Mouse (Mus musculus) monocyte, adult 59 days (primary cell): Measurements from ENCODE around the gene Npas2. TPM values are rescaled to one million over a fixed set of nuclear protein-coding genes. Genes with fewer than 3 reads are reported as not detected.

Source experiments
- total RNA-seq, 2 experiments: library from RNA; stranded (reverse); gene quantifications; one replicate each; pipeline ENCODE4 v1.2.4; 2023

Gene Npas2
- under 1 TPM in 1 of 2 experiments, not detected in 1; 0.15 TPM for total RNA-seq

GRCm38 (mm10) chr1:39192997-39193861 is at the start of gene Npas2:
Npas2 (plus strand) TSS chr1:39193731.

DNA sequence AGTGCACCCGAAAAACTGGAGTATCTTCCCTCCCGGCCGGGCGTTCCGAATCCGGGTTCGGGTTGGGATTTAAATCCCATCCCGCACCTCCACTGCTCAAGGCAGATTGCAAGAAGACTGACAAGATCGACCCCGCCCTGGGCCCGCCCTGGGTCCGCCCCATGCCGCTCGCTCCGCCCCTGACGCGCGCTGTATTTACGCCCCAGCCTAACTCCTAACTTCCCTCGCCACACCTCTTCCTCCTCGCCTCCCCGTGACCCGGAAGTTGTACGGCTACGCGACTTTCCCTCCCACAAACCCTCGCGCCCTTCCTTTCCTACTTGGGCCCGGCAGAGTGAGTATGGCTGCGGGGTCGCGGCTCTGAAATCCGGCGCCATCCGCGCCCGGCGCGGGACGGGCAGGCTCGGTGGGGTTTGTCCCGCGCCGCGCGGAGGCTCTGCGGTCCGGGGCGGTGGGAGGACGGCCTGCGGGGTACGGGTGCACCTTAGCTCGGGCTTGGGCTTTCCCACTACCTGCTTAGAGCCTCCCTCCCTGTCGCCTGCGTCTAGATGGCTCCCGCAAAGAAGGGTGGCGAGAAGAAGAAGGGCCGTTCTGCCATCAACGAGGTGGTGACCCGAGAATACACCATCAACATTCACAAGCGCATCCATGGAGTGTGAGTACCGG is 174.2 kb downstream of the Npas2 start, which contains the start of gene Rpl31:
Gene Rpl31, plus strand, starts transcription at position 242 of the 666 bp plus-strand sequence.

Other genes with a start within 250 kb of the Npas2 start
- 10 to 100 TPM; 32.9 to 40.4 TPM for gene Pdcl3, start 208.1 kb upstream of the Npas2 start, total RNA-seq
- gene Rpl31, start 174.1 kb downstream of the Npas2 start, total RNA-seq, result 1,000 to 10,000 TPM; 1,056 to 1,266 TPM